Mouse (Mus musculus): Measurements from ENCODE around the gene Gm28539. TPM values are rescaled to one million over a fixed set of nuclear protein-coding genes. Genes with fewer than 3 reads are reported as not detected.

Gm28539 gene
- polyA plus RNA-seq, 1 experiment: not detected

DNA sequence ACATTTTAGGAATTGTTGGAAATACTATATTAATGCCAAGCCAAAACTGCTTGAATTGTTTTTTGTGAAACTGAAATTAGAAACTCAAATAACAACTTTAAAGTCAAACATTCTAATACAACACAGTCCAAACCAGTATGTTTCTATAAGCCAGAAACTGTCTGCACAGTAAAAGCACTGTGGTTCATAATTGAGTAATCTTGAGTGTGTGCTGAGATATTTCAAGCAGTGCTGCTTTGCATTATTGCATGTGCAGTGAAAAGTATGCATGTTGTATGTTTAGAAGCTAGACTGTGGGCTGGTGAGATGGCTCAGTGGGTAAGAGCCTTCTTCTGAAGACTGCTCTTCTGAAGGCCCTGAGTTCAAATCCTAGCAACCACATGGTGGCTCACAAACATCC, 47.7 kb downstream of the Gm28539 start:
- no peak overlapping the region for H3K27ac ChIP-seq (ENCODE audit: insufficient read depth, low read depth, low read length)
- H3K4me1 ChIP-seq (ENCODE audit: control insufficient read depth, insufficient read depth, low read length): peaks cover 22% of the 10 kb centered on the region
- no peak overlapping the region for H3K4me3 ChIP-seq (ENCODE audit: insufficient read depth, low read length)
- TF ChIP-seq POLR2A (IDR thresholded peaks at IDR 0.05; ENCODE audit: borderline replicate concordance, low read depth, low read length) (no peak), CTCF (IDR thresholded peaks at IDR 0.05; ENCODE audit: low read depth, low read length) (no peak)

DNA sequence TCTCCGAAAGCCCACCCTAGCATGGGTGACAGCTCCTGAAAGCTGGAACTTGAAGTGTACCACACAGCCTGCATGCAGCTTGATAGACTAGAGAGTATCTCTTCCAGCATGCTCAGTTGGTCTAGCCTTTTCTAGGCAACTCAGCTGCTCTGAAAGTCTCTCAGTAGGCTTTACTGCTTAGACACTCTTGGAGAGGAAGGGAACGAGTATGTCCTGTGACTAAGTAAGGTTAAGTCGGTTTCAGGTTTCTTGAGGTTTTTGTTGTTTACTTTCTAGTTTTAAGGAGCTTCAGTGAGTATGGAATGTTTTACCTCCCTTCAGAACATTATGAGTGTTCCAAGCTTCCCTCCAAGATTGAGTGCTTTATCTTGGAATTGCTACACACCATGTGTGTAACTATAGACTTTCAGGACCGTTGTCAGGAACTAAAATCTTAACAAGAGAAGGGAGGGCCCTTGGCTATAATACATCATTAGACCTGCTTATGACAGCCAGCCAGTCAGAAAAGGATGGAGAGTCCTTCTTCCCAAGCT, 57.5 kb downstream of the Gm28539 start:
- 0 out of 2 replicates have a peak, but pooled peaks cover 2% of the 10 kb centered on the region for H3K4me1 ChIP-seq (ENCODE audit: control insufficient read depth, insufficient read depth, low read length)
- no peak overlapping the region for H3K4me3 ChIP-seq (ENCODE audit: insufficient read depth, low read length)
- H3K27ac ChIP-seq (ENCODE audit: insufficient read depth, low read depth, low read length): no peak overlapping the region
- TF ChIP-seq CTCF (IDR thresholded peaks at IDR 0.05; ENCODE audit: low read depth, low read length): no peak
- TF ChIP-seq POLR2A (IDR thresholded peaks at IDR 0.05; ENCODE audit: borderline replicate concordance, low read depth, low read length): no peak

DNA sequence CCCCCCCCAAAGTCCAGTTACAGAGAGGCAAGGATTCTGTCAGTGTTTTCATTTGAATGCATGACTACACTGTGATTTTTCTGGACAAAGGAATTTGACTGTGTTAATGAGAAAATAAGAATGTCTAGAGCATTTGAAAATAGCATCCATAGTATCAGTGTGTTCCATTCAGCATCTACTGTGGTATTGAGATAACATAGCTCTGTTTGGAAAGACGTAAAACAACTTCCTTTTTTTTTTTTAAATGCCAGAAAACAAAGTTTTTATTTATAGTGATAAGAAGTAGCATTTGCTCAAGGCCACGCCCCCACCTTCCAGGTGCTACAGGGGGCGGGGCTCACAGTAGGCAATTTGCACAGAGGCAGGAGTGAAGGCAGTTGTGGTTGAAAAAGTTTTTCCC, 58.9 kb downstream of the Gm28539 start:
- Histone ChIP-seq H3K27ac (ENCODE audit: insufficient read depth, low read depth, low read length) (no peak overlapping the region), H3K4me1 (ENCODE audit: control insufficient read depth, insufficient read depth, low read length) (no peaks in the 10 kb centered on the region), H3K4me3 (ENCODE audit: insufficient read depth, low read length) (no peak overlapping the region)
- no peak for TF ChIP-seq CTCF (IDR thresholded peaks at IDR 0.05; ENCODE audit: low read depth, low read length)
- no peak for TF ChIP-seq POLR2A (IDR thresholded peaks at IDR 0.05; ENCODE audit: borderline replicate concordance, low read depth, low read length)

GRCm38 (mm10) chr16:18896429-18896828, 60.0 kb downstream of the Gm28539 start:
- Histone ChIP-seq H3K4me1 (ENCODE audit: control insufficient read depth, insufficient read depth, low read length) (no peaks in the 10 kb centered on the region), H3K27ac (ENCODE audit: insufficient read depth, low read depth, low read length) (no peak overlapping the region), H3K4me3 (ENCODE audit: insufficient read depth, low read length) (no peak overlapping the region)
- TF ChIP-seq POLR2A (IDR thresholded peaks at IDR 0.05; ENCODE audit: borderline replicate concordance, low read depth, low read length): no peak
- no peak for TF ChIP-seq CTCF (IDR thresholded peaks at IDR 0.05; ENCODE audit: low read depth, low read length)

GRCm38 (mm10) chr16:18905648-18906047, 69.3 kb downstream of the Gm28539 start:
- Histone ChIP-seq H3K4me3 (ENCODE audit: insufficient read depth, low read length) (no peak overlapping the region), H3K27ac (ENCODE audit: insufficient read depth, low read depth, low read length) (no peak overlapping the region), H3K4me1 (ENCODE audit: control insufficient read depth, insufficient read depth, low read length) (no peaks in the 10 kb centered on the region)
- TF ChIP-seq CTCF (IDR thresholded peaks at IDR 0.05; ENCODE audit: low read depth, low read length): no peak
- no peak for TF ChIP-seq POLR2A (IDR thresholded peaks at IDR 0.05; ENCODE audit: borderline replicate concordance, low read depth, low read length)

- Histone ChIP-seq H3K4me3 (ENCODE audit: insufficient read depth, low read length) (no peak overlapping the region), H3K27ac (ENCODE audit: insufficient read depth, low read depth, low read length) (no peak overlapping the region), H3K4me1 (ENCODE audit: control insufficient read depth, insufficient read depth, low read length) (peaks cover 5% of the 10 kb centered on the region; the same call in 1 of the 2 replicates)
- no peak for TF ChIP-seq POLR2A (IDR thresholded peaks at IDR 0.05; ENCODE audit: borderline replicate concordance, low read depth, low read length)
- no peak for TF ChIP-seq CTCF (IDR thresholded peaks at IDR 0.05; ENCODE audit: low read depth, low read length)
These were observed 79.7 kb downstream of the Gm28539 start for GRCm38 (mm10) chr16:18916064-18916463.

- TF ChIP-seq POLR2A (IDR thresholded peaks at IDR 0.05; ENCODE audit: borderline replicate concordance, low read depth, low read length): no peak
- TF ChIP-seq CTCF (IDR thresholded peaks at IDR 0.05; ENCODE audit: low read depth, low read length): no peak
- Histone ChIP-seq H3K4me1 (ENCODE audit: control insufficient read depth, insufficient read depth, low read length) (no peaks in the 10 kb centered on the region), H3K4me3 (ENCODE audit: insufficient read depth, low read length) (no peak overlapping the region), H3K27ac (ENCODE audit: insufficient read depth, low read depth, low read length) (no peak overlapping the region)
These were observed 85.4 kb downstream of the Gm28539 start for GRCm38 (mm10) chr16:18921771-18922170.

- no peak overlapping the region for H3K4me3 ChIP-seq (ENCODE audit: insufficient read depth, low read length)
- no peaks in the 10 kb centered on the region for H3K4me1 ChIP-seq (ENCODE audit: control insufficient read depth, insufficient read depth, low read length)
- no peak overlapping the region for H3K27ac ChIP-seq (ENCODE audit: insufficient read depth, low read depth, low read length)
- TF ChIP-seq CTCF (IDR thresholded peaks at IDR 0.05; ENCODE audit: low read depth, low read length) (no peak), POLR2A (IDR thresholded peaks at IDR 0.05; ENCODE audit: borderline replicate concordance, low read depth, low read length) (no peak)
These were observed 91.6 kb downstream of the Gm28539 start for GRCm38 (mm10) chr16:18927963-18928362.

DNA sequence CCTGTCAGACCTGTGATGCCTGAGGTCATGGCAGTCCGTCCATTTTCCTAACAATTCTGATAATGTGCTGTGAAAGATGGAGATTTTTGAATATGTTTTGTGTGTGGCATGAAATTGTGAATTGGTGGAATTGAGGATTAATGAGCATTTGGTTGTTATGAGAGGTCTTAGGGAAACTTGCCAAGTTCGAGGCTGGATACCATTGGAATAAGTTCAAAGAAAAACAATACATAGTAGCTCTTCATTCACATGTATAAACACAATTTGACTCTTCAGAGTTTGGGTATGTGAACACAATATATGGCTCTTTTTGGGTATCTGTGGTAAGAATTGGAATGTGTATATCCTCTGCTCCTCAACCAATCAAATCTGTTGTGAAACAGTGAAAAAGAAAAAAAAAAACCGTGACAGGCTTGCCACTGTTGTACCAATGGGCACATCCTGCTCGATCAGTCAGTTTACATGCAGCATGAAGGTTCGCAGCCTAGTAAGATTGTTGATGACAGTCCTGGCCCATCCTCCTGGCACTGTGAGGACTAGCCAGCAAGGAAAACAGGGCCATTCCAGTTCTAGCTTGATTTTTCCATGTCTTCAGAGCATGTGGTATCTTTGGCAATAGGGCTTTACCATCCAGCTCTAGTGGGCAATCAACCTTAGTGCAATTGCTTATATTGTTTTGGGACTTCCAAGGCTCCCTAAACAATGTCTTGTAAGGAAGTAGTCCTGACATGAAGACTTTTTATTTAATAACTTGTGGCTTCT, 102.1 kb downstream of the Gm28539 start:
- H3K4me1 ChIP-seq (ENCODE audit: control insufficient read depth, insufficient read depth, low read length): no peaks in the 10 kb centered on the region
- H3K27ac ChIP-seq (ENCODE audit: insufficient read depth, low read depth, low read length): no peak overlapping the region
- TF ChIP-seq POLR2A (IDR thresholded peaks at IDR 0.05; ENCODE audit: borderline replicate concordance, low read depth, low read length) (no peak), CTCF (IDR thresholded peaks at IDR 0.05; ENCODE audit: low read depth, low read length) (no peak)
- H3K4me3 ChIP-seq (ENCODE audit: insufficient read depth, low read length): no peak overlapping the region

DNA sequence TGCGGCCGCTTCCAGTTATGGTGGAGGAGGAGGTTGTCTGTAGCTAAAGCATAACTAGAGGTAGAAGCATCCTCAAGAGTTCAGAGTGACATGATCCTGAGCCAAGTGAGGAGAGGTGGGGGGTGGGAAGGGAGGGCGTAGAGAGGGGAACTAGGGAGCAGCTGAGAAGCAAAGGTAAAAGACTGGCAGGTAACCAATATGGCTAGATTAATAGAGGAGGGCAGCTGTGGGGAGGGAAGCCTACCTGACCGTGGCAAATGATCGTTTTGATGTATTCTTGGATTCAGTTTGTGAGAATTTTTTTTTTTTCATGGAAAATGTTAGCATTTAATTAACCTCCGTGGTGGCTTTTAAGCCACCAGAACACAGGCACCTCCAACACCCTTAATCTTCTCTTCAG, 107.5 kb downstream of the Gm28539 start:
- no peaks in the 10 kb centered on the region for H3K4me1 ChIP-seq (ENCODE audit: control insufficient read depth, insufficient read depth, low read length)
- TF ChIP-seq POLR2A (IDR thresholded peaks at IDR 0.05; ENCODE audit: borderline replicate concordance, low read depth, low read length): no peak
- no peak for TF ChIP-seq CTCF (IDR thresholded peaks at IDR 0.05; ENCODE audit: low read depth, low read length)

More for the DNA sequence above, 107.5 kb downstream of the Gm28539 start:
- Histone ChIP-seq H3K27ac (ENCODE audit: insufficient read depth, low read depth, low read length) (no peak overlapping the region), H3K4me3 (ENCODE audit: insufficient read depth, low read length) (no peak overlapping the region)

All from bone marrow macrophage, adult 2 months (primary cell).